Mouse (Mus musculus): ENCODE measurements around the gene Cux2. TPM values are rescaled to one million over a fixed set of nuclear protein-coding genes. Genes with fewer than 3 reads are reported as not detected.

Cux2 gene
- polyA plus RNA-seq, 1 experiment = 3.6 TPM

- Histone ChIP-seq H3K4me3 (ENCODE audit: insufficient read depth, low read depth, low read length) (no peak overlapping the region), H3K36me3 (ENCODE audit: control insufficient read depth, insufficient read depth, low read length) (no peaks in the 10 kb centered on the region), H3K27ac (ENCODE audit: insufficient read depth, low read depth, low read length) (no peak overlapping the region), H3K27me3 (replicated peaks; ENCODE audit: control insufficient read depth, insufficient read depth, low read length) (no peaks in the 10 kb centered on the region), H3K4me1 (ENCODE audit: control insufficient read depth, insufficient read depth, low read length) (no peaks in the 10 kb centered on the region)
- TF ChIP-seq CTCF (conservative IDR thresholded peaks at IDR 0.05; ENCODE audit: insufficient read depth, insufficient read length, low read depth, low read length) (no peak), POLR2A (IDR thresholded peaks at IDR 0.05; ENCODE audit: low read depth, low read length) (no peak)
- WGBS = 81% methylated on average over 5 of the region's 5 CpGs
- DNase-seq = no peak
Observed at GRCm38 (mm10) chr5:121967520-121967919, 82.4 kb downstream of the Cux2 start.

- TF ChIP-seq POLR2A (IDR thresholded peaks at IDR 0.05; ENCODE audit: low read depth, low read length) (no peak), CTCF (conservative IDR thresholded peaks at IDR 0.05; ENCODE audit: insufficient read depth, insufficient read length, low read depth, low read length) (no peak)
- DNase-seq = no peak
- Histone ChIP-seq H3K4me3 (ENCODE audit: insufficient read depth, low read depth, low read length) (no peak overlapping the region), H3K27me3 (replicated peaks; ENCODE audit: control insufficient read depth, insufficient read depth, low read length) (no peaks in the 10 kb centered on the region), H3K27ac (ENCODE audit: insufficient read depth, low read depth, low read length) (no peak overlapping the region), H3K36me3 (ENCODE audit: control insufficient read depth, insufficient read depth, low read length) (no peaks in the 10 kb centered on the region), H3K4me1 (ENCODE audit: control insufficient read depth, insufficient read depth, low read length) (no peaks in the 10 kb centered on the region)
- 38% methylated on average over 16 of the region's 16 CpGs for WGBS
Observed at GRCm38 (mm10) chr5:121966940-121967339, 83.0 kb downstream of the Cux2 start.

DNA sequence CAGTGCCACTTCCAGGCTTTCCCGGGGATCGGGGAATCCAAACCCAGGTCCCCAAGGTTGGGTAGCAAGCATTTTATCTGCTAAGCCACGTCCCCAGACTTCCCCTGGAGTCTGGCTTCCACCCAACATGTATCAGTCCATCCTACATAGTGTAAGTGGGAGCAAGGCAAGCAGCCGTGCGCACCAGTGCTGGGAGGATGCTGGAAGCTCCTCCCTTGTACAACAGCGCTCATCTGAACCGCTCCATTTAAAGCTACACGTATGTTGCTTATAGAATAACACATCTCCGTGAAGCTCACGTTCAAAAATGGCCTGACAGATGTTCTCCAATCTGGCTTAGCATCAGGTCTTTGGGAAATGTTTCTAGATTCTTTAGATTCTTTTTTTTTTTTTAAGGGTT lies 86.9 kb downstream of the Cux2 start:
- Histone ChIP-seq H3K27ac (ENCODE audit: insufficient read depth, low read depth, low read length) (no peak overlapping the region), H3K36me3 (ENCODE audit: control insufficient read depth, insufficient read depth, low read length) (no peaks in the 10 kb centered on the region), H3K4me1 (ENCODE audit: control insufficient read depth, insufficient read depth, low read length) (no peaks in the 10 kb centered on the region), H3K4me3 (ENCODE audit: insufficient read depth, low read depth, low read length) (no peak overlapping the region), H3K27me3 (replicated peaks; ENCODE audit: control insufficient read depth, insufficient read depth, low read length) (no peaks in the 10 kb centered on the region)
- 87% methylated on average over 10 of the region's 10 CpGs for WGBS
- no peak for DNase-seq
- no peak for TF ChIP-seq CTCF (conservative IDR thresholded peaks at IDR 0.05; ENCODE audit: insufficient read depth, insufficient read length, low read depth, low read length)
- TF ChIP-seq POLR2A (IDR thresholded peaks at IDR 0.05; ENCODE audit: low read depth, low read length) = no peak

- 92% methylated on average over 7 of the region's 7 CpGs for WGBS
- TF ChIP-seq POLR2A (IDR thresholded peaks at IDR 0.05; ENCODE audit: low read depth, low read length) = no peak
- no peak for TF ChIP-seq CTCF (conservative IDR thresholded peaks at IDR 0.05; ENCODE audit: insufficient read depth, insufficient read length, low read depth, low read length)
- Histone ChIP-seq H3K4me1 (ENCODE audit: control insufficient read depth, insufficient read depth, low read length) (no peaks in the 10 kb centered on the region), H3K36me3 (ENCODE audit: control insufficient read depth, insufficient read depth, low read length) (no peaks in the 10 kb centered on the region), H3K27ac (ENCODE audit: insufficient read depth, low read depth, low read length) (no peak overlapping the region), H3K4me3 (ENCODE audit: insufficient read depth, low read depth, low read length) (no peak overlapping the region), H3K27me3 (replicated peaks; ENCODE audit: control insufficient read depth, insufficient read depth, low read length) (no peaks in the 10 kb centered on the region)
- no peak for DNase-seq
Observed at GRCm38 (mm10) chr5:121962359-121962758, 87.5 kb downstream of the Cux2 start.

- Histone ChIP-seq H3K27me3 (replicated peaks; ENCODE audit: control insufficient read depth, insufficient read depth, low read length) (no peaks in the 10 kb centered on the region), H3K27ac (ENCODE audit: insufficient read depth, low read depth, low read length) (no peak overlapping the region), H3K4me1 (ENCODE audit: control insufficient read depth, insufficient read depth, low read length) (no peaks in the 10 kb centered on the region), H3K36me3 (ENCODE audit: control insufficient read depth, insufficient read depth, low read length) (no peaks in the 10 kb centered on the region), H3K4me3 (ENCODE audit: insufficient read depth, low read depth, low read length) (no peak overlapping the region)
- no peak for DNase-seq
- TF ChIP-seq POLR2A (IDR thresholded peaks at IDR 0.05; ENCODE audit: low read depth, low read length) = no peak
- no peak for TF ChIP-seq CTCF (conservative IDR thresholded peaks at IDR 0.05; ENCODE audit: insufficient read depth, insufficient read length, low read depth, low read length)
- WGBS = 94% methylated on average over 8 of the region's 8 CpGs
Observed at GRCm38 (mm10) chr5:121961256-121961655, 88.6 kb downstream of the Cux2 start.

GRCm38 (mm10) chr5:121959688-121960087 lies 90.2 kb downstream of the Cux2 start:
- Histone ChIP-seq H3K27me3 (replicated peaks; ENCODE audit: control insufficient read depth, insufficient read depth, low read length) (no peaks in the 10 kb centered on the region), H3K27ac (ENCODE audit: insufficient read depth, low read depth, low read length) (no peak overlapping the region), H3K36me3 (ENCODE audit: control insufficient read depth, insufficient read depth, low read length) (no peaks in the 10 kb centered on the region), H3K4me3 (ENCODE audit: insufficient read depth, low read depth, low read length) (no peak overlapping the region), H3K4me1 (ENCODE audit: control insufficient read depth, insufficient read depth, low read length) (no peaks in the 10 kb centered on the region)
- 65% methylated on average over 10 of the region's 10 CpGs for WGBS
- DNase-seq = no peak
- TF ChIP-seq CTCF (conservative IDR thresholded peaks at IDR 0.05; ENCODE audit: insufficient read depth, insufficient read length, low read depth, low read length) = no peak

- H3K36me3 ChIP-seq (ENCODE audit: control insufficient read depth, insufficient read depth, low read length) = no peaks in the 10 kb centered on the region
- no peak overlapping the region for H3K4me3 ChIP-seq (ENCODE audit: insufficient read depth, low read depth, low read length)
- WGBS = 75% methylated on average over 9 of the region's 9 CpGs
- no peak for DNase-seq
- no peaks in the 10 kb centered on the region for H3K27me3 ChIP-seq (replicated peaks; ENCODE audit: control insufficient read depth, insufficient read depth, low read length)
- no peaks in the 10 kb centered on the region for H3K4me1 ChIP-seq (ENCODE audit: control insufficient read depth, insufficient read depth, low read length)
- TF ChIP-seq CTCF (conservative IDR thresholded peaks at IDR 0.05; ENCODE audit: insufficient read depth, insufficient read length, low read depth, low read length) (no peak), POLR2A (IDR thresholded peaks at IDR 0.05; ENCODE audit: low read depth, low read length) (no peak)
- H3K27ac ChIP-seq (ENCODE audit: insufficient read depth, low read depth, low read length) = no peak overlapping the region
Observed at GRCm38 (mm10) chr5:121958551-121958950, 91.4 kb downstream of the Cux2 start.

DNA sequence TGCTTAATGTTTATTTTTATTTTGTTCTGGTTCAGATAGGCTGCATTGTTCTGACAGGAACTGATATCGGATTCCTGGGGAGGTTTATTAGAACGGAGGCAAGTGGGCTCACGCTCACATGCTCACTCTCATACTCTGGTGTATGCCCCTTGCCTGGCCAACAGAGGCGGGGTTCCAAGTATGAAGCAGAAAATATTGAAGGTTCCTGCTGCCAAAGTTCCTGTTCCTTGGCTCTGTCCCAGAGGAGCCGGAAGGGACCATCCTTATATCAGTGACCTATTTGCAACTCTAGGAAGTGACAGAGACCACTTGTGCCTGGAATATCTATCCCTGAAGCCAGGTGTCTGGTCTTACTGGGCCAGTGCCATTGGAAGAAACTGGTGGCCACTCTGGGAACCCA lies 94.1 kb downstream of the Cux2 start:
- Histone ChIP-seq H3K27me3 (replicated peaks; ENCODE audit: control insufficient read depth, insufficient read depth, low read length) (no peaks in the 10 kb centered on the region), H3K27ac (ENCODE audit: insufficient read depth, low read depth, low read length) (no peak overlapping the region), H3K4me3 (ENCODE audit: insufficient read depth, low read depth, low read length) (no peak overlapping the region), H3K4me1 (ENCODE audit: control insufficient read depth, insufficient read depth, low read length) (no peaks in the 10 kb centered on the region), H3K36me3 (ENCODE audit: control insufficient read depth, insufficient read depth, low read length) (no peaks in the 10 kb centered on the region)
- DNase-seq = no peak
- TF ChIP-seq CTCF (conservative IDR thresholded peaks at IDR 0.05; ENCODE audit: insufficient read depth, insufficient read length, low read depth, low read length) (no peak), POLR2A (IDR thresholded peaks at IDR 0.05; ENCODE audit: low read depth, low read length) (no peak)
- 80% methylated on average over 5 of the region's 5 CpGs for WGBS
